Mouse (Mus musculus) lung, embryonic 15.5 days (tissue): ENCODE data around the gene Vmn2r120. TPM values are rescaled to one million over a fixed set of nuclear protein-coding genes. Genes with fewer than 3 reads are reported as not detected.
"Not testable (repeated sequence)": the region's sequence is repeated elsewhere in the genome, so short reads cannot be mapped to it uniquely, and the experiment has no call there.

Source experiments
- ATAC-seq: fragments of 200-750 bp; cut with Nextera tagmentation; 2 replicates; pipeline ENCODE4 v1.8.0; 2017; ENCODE audit warnings: moderate number of reproducible peaks, borderline replicate concordance; ENCODE audit not compliant: low FRiP score, low TSS enrichment; ENCODE audit errors: extremely low read depth
- H3K27ac ChIP-seq: fragments of 300-500 bp; sonication (generic); 2 replicates; pipeline ENCODE4 v1.5.1; 2015; ENCODE audit warnings: moderate library complexity, mild to moderate bottlenecking, inconsistent platforms
- H3K27me3 ChIP-seq: fragments of 300-500 bp; sonication (generic); 2 replicates; pipeline ENCODE4 v1.6.1; 2015; ENCODE audit warnings: inconsistent platforms
- H3K36me3 ChIP-seq: fragments of 300-500 bp; sonication (generic); 2 replicates; pipeline ENCODE4 v1.6.1; 2015; ENCODE audit warnings: inconsistent platforms
- H3K4me1 ChIP-seq: fragments of 300-500 bp; sonication (generic); 2 replicates; pipeline ENCODE4 v1.6.1; 2015; ENCODE audit warnings: inconsistent platforms
- H3K4me2 ChIP-seq: fragments of 300-500 bp; sonication (generic); 2 replicates; pipeline ENCODE4 v1.6.1; 2015; ENCODE audit warnings: inconsistent platforms, mild to moderate bottlenecking, moderate library complexity
- H3K4me3 ChIP-seq: fragments of 300-500 bp; sonication (generic); 2 replicates; pipeline ENCODE4 v1.5.1; 2015; ENCODE audit warnings: mild to moderate bottlenecking, inconsistent platforms
- H3K9ac ChIP-seq: fragments of 300-500 bp; sonication (generic); 2 replicates; pipeline ENCODE4 v1.6.1; 2015; ENCODE audit warnings: inconsistent platforms
- H3K9me3 ChIP-seq: fragments of 300-500 bp; sonication (generic); 2 replicates; pipeline ENCODE4 v1.6.1; 2016; ENCODE audit warnings: inconsistent platforms
- WGBS: fragments of 180-500 bp; shearing (Covaris S2); methylation state at CpG from one replicate; pipeline ENCODE4 v1.1.7; 2015; 5-methylcytosine and 5-hydroxymethylcytosine counted together
- polyA plus RNA-seq: library from polyadenylated mRNA; unstranded; fragments of >200 nt; fragmentation: Nextera tagmentation; extraction: Ambion mirVana; gene quantifications from 2 replicates; pipeline ENCODE4 v1.2.1, GENCODE M21; 2015

The Vmn2r120 gene
- polyA plus RNA-seq, result not detected in 2 replicates

- no peak within 1 kb of the TSS for H3K27ac ChIP-seq
- no peak within 1 kb of the TSS for H3K4me2 ChIP-seq
- no peak within 1 kb of the TSS for H3K9ac ChIP-seq
- no peak for ATAC-seq
- H3K4me3 ChIP-seq, result no peak within 1 kb of the TSS
- no peaks in the 10 kb centered on the region for H3K27me3 ChIP-seq
- H3K9me3 ChIP-seq, result no peaks in the 10 kb centered on the region
- WGBS, result 87% methylated on average over 1 of the region's 1 CpGs
- H3K4me1 ChIP-seq, result no peaks in the 10 kb centered on the region
- no peaks in the 10 kb centered on the region for H3K36me3 ChIP-seq
Measured at GRCm38 (mm10) chr17:57545405-57545804, at the start of gene Vmn2r120. TSS of gene Vmn2r120 (minus strand) at chr17:57545505.

- not testable (repeated sequence) for H3K27me3 ChIP-seq, H3K9me3 ChIP-seq, H3K27ac ChIP-seq, H3K4me1 ChIP-seq, H3K4me2 ChIP-seq, H3K9ac ChIP-seq, H3K4me3 ChIP-seq, ATAC-seq, H3K36me3 ChIP-seq
- 81% methylated on average over 6 of the region's 6 CpGs for WGBS
Measured at GRCm38 (mm10) chr17:57587273-57587672, 42.0 kb upstream of the Vmn2r120 start.

DNA sequence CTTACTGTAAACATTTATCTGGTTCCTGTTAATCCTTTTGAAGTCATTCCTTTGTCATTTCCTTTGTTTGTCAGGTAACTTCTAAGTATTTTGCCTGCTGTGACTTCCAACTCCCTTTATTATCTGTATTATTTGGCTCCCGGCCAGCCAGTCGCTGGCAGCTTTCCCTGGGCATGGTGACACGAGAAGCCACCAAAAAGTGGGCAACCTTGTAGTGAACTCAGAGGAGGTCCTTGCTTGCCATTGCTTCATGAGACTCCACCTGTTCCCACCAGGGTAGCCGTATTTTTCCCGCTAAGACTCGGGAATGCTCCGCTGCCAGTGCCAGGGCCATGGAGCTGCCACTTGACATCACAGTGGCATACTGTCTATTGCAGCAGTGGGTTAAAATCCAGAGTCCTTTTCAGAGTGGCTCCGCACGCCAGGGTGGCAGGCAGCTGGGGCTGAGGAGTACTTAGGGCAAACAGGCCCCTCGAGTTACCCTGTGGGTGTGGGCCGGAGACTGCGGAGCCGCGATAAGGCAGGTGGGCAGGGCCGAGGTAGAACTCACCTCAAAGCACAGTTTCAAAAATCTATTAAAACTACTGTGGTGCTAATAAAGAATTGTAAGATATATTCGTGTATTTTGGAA is 28.9 kb upstream of the Vmn2r120 start:
- 54% methylated on average over 16 of the region's 16 CpGs for WGBS
- H3K36me3 ChIP-seq, result no peaks in the 10 kb centered on the region
- H3K4me1 ChIP-seq, result no peaks in the 10 kb centered on the region
- H3K27me3 ChIP-seq, result no peaks in the 10 kb centered on the region
- ATAC-seq, result peak; percentile 46; the same call in 1 of the 2 replicates
- H3K4me3 ChIP-seq, result no peak overlapping the region
- no peak overlapping the region for H3K9ac ChIP-seq
- H3K4me2 ChIP-seq, result no peak overlapping the region
- no peaks in the 10 kb centered on the region for H3K9me3 ChIP-seq
- no peak overlapping the region for H3K27ac ChIP-seq

Other genes with a start within 250 kb of the Vmn2r120 start
- 5.0 and 5.7 TPM in 2 replicates for gene Adgre1, start 186.8 kb downstream of the Vmn2r120 start, polyA plus RNA-seq
- gene Gm21834, start 196.7 kb upstream of the Vmn2r120 start, polyA plus RNA-seq, result not detected in 2 replicates
- not detected in 2 replicates for gene Cntnap5c, start 224.1 kb upstream of the Vmn2r120 start, polyA plus RNA-seq